Mouse (Mus musculus): Measurements from ENCODE around the gene Mup5.

DNA sequence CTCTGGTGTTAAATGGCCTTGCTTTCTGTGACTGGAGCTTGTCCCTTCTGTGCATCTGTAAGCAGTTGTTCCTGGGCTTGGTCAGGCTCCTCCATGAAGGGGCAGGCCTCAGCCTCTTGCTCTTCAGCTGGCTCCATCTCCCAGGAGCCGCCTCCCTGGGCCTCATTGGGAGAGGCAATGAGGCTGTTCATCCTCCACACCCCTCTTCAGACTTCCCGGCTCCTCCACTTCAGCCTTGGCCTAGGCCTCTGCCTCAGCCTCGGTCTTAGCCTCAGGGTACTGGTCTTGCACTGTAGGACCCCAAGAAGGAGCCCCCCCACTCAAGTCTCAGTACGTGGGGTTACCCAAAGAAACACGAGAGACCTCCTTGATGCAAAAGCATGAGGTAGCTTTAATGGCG is 20.3 kb upstream of the Mup5 start:
- no peak for TF ChIP-seq CTCF (IDR thresholded peaks at IDR 0.05; ENCODE audit: borderline replicate concordance, extremely low read depth, insufficient read depth, insufficient read length)
- TF ChIP-seq POLR2A (IDR thresholded peaks at IDR 0.05; ENCODE audit: borderline replicate concordance, extremely low read depth, insufficient read depth, insufficient read length, poor library complexity, severe bottlenecking): no peak
